Mouse (Mus musculus) urinary bladder, postnatal 4 days (tissue): ENCODE data around the gene Otud6a.
"Not testable (repeated sequence)": the region's sequence is repeated elsewhere in the genome, so short reads cannot be mapped to it uniquely, and the experiment has no call there.

ENCODE experiments used
- DNase-seq, 2 experiments: peaks; one replicate each; pipeline ENCODE4 v3.0.0; 2021 to 2022; ENCODE audit warnings: low spot score in 2 of 2

Otud6a gene

GRCm38 (mm10) chrX:100428693-100429092 lies at the start of gene Otud6a:
Gene Otud6a (plus strand): TSS chrX:100429013.
- DNase-seq = no peak

DNA sequence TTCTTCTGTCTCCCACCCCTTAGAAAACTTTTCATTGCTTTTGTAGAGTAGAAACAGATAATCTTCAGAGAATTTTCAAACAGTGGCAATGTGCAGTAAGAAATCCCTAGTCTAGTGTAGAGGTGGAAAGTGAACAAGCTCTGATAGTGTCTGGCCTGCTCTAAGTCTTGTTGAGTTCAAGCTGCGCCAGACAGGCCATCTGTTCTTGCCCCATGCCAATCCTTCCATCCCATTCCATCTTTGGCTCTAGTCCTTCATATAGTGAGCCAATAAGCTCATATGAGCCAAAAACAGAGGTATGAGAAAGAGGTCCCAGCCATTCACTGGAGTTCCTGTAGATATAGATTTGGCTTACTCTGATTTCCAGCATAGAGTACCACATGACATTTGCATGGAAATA lies 38.9 kb upstream of the Otud6a start:
- DNase-seq = no peak

GRCm38 (mm10) chrX:100392304-100392703 lies 36.5 kb upstream of the Otud6a start:
- no peak for DNase-seq

DNA sequence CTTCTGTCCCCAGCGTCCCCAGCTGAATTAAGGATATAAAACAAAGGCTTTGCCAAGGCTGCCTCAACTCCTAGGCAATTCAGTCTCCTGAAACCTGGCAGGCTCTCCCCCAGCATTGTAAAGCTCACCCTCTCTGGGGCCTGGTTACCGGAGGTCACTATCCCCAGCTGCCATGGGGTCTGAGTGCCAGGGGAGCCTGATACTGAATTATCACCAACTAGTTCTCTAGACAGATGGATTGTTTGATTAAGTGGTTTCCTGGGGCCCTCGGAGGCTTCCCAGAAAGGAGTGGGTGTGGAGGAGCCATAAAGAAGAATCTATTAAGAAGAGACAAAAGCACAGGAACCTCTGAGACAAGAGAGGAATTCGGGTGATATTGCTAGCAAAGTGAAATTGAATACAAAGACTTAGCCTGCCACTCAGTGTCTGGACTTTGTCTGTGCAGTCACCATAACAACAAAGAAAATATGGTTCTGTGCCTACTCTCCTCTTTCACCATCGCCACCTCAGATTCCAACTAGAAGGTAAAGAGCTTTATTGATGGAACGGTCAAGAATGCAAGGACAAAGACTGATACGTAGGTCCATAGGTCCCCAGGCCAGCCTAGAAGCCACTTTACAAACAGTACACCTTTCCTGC lies 34.5 kb upstream of the Otud6a start:
- no peak for DNase-seq

GRCm38 (mm10) chrX:100395026-100395425 lies 33.8 kb upstream of the Otud6a start:
- DNase-seq = no peak

GRCm38 (mm10) chrX:100400900-100401299 lies 27.9 kb upstream of the Otud6a start:
- DNase-seq = no peak

DNA sequence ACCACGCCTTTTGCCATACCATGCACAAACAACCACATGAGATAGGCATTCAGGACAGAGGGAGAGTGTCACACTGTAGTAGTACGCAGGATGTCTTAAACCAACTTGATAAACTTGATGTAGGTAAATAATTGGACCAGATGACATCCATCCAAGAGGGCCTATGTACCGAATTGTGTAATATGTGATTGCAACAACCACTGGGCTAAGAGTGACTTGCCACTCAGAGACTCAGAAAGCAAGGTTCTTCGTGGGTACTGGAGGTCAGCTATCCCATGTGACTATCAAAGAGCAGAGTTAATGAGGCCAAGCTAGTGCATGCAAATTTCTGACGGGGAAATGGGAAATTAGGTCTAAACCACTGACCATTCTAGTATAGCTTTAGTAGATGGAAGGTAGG lies 27.2 kb upstream of the Otud6a start:
- no peak for DNase-seq

- DNase-seq = no peak
Measured at GRCm38 (mm10) chrX:100409245-100409644, 19.6 kb upstream of the Otud6a start.

DNA sequence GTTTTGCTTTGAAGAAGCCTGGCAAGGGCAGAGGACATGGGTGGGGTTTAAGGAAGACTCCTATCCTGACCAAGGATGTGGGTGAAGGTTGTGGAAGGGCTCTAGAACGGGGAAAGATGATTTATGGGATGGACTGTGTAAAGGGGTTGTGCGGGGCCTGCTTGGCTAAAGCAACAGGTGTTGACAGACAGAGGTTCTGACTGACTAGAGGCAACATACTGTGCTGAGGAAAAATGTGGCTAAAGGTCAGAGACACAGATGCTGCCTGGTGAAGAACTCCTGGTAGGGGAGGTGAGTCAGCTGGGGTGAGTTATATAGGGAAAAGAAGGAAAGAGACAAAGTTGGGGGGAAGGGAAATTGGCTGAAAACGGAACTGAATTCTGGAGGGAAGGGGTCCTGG lies 3.5 kb downstream of the Otud6a start:
- DNase-seq = no peak

- DNase-seq = not testable (repeated sequence)
Measured at GRCm38 (mm10) chrX:100442617-100443016, 13.8 kb downstream of the Otud6a start, which contains the start of gene Awat2. Gene Awat2 (minus strand): TSS chrX:100442717.

DNA sequence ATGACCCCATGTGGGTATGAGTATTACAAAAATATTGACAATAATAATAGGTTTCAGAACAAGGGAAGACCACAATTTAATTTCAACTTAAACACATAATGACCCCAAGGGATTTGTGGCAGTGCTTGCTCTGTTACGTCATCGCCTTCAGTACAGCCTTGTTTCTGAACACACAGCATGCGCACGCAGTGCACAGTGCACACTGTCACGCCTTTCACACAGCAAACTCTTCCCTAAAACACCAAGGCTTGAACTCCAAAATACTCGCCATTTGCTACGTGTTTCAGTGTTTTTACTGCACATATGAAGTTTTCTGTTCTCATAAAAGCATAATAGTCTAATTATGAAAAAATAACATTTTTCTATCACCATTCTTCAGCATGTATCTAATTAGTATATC lies 14.7 kb downstream of the Otud6a start:
- DNase-seq = no peak

DNA sequence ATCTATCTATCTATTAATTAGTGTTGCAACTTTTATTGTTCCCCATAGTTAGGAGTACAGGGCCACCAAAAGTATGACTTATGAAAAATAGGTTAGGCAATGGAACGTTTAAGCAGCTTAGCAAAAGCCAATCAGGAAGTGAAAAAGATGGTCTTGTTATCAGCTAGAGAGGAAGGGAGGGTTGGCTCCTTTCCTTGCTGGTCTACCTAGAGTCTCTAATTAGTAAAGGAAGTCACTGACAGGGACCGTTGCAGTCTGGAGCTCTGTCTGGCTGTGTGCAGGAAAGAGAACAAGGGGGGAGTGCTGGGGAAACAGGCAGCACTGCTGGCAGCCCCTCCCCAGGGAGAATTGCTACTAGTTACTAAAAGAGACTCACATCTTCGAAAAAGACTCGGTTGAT lies 39.2 kb downstream of the Otud6a start:
- DNase-seq = no peak

DNA sequence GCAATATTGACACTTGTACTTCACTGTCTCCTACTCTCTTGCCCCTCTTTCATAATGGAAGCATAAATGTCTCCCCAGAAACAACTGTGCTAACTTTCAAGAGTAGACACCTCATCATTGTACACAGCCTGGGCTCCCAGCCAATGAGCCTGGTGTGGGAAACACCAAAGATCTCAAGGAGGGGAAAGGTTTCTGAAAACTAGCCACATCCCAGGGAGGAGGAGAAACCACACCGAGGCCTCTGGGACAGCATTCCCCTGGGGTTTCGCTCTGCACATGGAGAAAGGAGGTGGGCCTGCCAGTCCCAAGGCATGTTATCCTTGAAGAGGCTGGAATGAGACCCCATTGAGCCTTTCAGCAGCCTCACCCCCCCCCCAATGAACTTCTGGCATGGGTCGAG lies 41.3 kb downstream of the Otud6a start:
- no peak for DNase-seq

GRCm38 (mm10) chrX:100471491-100471890 lies 42.7 kb downstream of the Otud6a start:
- no peak for DNase-seq

DNA sequence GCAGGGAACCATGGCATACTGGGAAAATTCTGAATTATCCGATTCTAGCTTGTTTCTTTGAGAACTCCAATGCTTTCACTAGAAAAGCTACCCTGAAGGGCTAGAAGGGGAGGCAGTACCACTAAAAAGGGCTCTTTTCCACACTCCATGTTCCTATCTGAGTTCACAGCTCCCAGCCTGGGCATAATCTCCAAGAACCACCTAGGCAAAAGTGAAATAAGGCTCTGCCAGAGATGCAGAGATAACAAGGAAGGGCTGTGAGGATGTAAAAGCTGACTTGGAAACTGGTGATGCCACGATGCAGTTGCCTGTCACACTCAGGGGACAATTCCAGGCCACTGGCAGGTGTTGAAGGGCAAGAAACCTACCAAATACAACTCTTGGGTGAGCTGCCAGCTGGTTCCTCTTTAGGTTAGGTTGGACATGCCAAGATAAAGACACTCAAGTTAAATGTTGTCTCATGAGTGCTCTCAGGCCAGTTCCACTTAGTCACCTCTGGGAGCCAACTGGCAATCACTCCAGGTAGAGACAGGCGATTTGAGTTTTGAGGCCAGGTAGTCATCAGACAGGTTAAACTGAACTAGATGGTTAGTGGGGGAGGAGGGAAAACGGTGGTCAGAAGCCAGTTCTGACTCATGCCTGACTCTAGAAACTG lies 46.9 kb downstream of the Otud6a start:
- DNase-seq = no peak
